Mouse (Mus musculus): Measurements from ENCODE around the gene Scamp4.

DNA sequence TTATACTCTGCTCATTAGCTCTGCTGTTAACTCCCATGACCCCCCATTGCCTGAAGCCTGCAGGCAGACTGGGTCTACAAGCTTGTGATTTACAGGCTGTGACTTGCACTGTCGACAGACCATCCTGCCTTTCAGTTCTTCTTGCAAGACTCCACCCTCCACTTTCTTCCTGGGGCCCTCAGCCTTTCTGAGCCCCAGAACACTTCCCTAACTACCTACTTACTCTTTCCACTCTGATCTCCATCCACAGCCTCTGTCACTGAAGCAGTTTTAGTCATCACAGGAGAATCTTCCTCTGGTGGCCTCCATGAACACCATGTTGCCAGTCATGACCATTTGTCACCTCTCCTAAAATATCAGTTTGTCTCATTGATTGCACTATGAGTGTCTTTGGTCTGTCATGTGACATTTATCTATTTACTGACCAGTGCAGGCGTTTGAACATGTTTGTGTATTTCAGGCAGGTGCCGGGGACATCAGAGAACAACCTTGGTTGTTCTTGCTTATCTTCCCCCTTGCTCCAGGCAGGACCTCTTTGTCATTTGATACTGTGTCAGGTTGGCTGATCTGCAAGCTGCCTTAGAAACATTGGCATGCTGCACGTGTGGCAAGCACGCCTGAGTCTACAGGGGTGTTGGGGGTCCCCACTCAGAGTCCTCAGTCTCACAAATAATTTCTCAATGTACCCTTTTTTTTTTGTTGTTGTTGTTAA is 61.0 kb downstream of the Scamp4 start:
- no peak for TF ChIP-seq POLR2A (IDR thresholded peaks at IDR 0.05; ENCODE audit: low read depth, low read length)
- no peak for TF ChIP-seq CTCF (conservative IDR thresholded peaks at IDR 0.05; ENCODE audit: insufficient read depth, insufficient read length, low read depth, low read length)
